Mouse (Mus musculus): ENCODE measurements at regions not wholly inside any gene's neighbourhood (a gene's known extent, or its start where the extent isn't known, plus 50 kb on each side); places are given as distances from the start of the nearest gene placed in this dataset.
A peak's percentile ranks its signal among the peaks of the same experiment; 100 is the strongest.

GRCm38 (mm10) chr3:50845311-50845710 is 378.9 kb upstream of the Noct start:
- no peak overlapping the region for H3K9ac ChIP-seq
- no peaks in the 10 kb centered on the region for H3K9me3 ChIP-seq
- H3K4me3 ChIP-seq = no peak overlapping the region
- no peak overlapping the region for H3K4me2 ChIP-seq
- no peaks in the 10 kb centered on the region for H3K27me3 ChIP-seq
- no peak overlapping the region for H3K27ac ChIP-seq (replicated peaks)
- H3K4me1 ChIP-seq (replicated peaks) = peaks cover 11% of the 10 kb centered on the region; the same call in 1 of the 2 replicates
- no peak for ATAC-seq (ENCODE audit: low read depth)
- no peaks in the 10 kb centered on the region for H3K36me3 ChIP-seq
- 26% methylated on average over 2 of the region's 2 CpGs for WGBS

GRCm38 (mm10) chr3:50848528-50848927 is 375.7 kb upstream of the Noct start:
- no peak overlapping the region for H3K4me2 ChIP-seq
- 67% methylated on average over 3 of the region's 3 CpGs for WGBS
- H3K27me3 ChIP-seq = no peaks in the 10 kb centered on the region
- peak overlapping the region; percentile 42; the same call in 1 of the 2 replicates for H3K27ac ChIP-seq (replicated peaks)
- H3K36me3 ChIP-seq = no peaks in the 10 kb centered on the region
- H3K9ac ChIP-seq = no peak overlapping the region
- H3K4me1 ChIP-seq (replicated peaks) = peaks cover 11% of the 10 kb centered on the region; the same call in 1 of the 2 replicates
- no peaks in the 10 kb centered on the region for H3K9me3 ChIP-seq
- H3K4me3 ChIP-seq = no peak overlapping the region
- no peak for ATAC-seq (ENCODE audit: low read depth)

GRCm38 (mm10) chr3:50851083-50851637 is 373.1 kb upstream of the Noct start:
- Histone ChIP-seq H3K27ac (replicated peaks) (no peak overlapping the region), H3K4me3 (no peak overlapping the region), H3K27me3 (no peaks in the 10 kb centered on the region), H3K4me1 (replicated peaks) (no peaks in the 10 kb centered on the region; the same call in 1 of the 2 replicates), H3K9me3 (no peaks in the 10 kb centered on the region), H3K36me3 (no peaks in the 10 kb centered on the region), H3K4me2 (no peak overlapping the region), H3K9ac (no peak overlapping the region)
- ATAC-seq (ENCODE audit: low read depth) = peak; percentile 52
- WGBS = 69% methylated on average over 5 of the region's 5 CpGs

- WGBS = 100% methylated on average over 1 of the region's 1 CpGs
- no peak overlapping the region for H3K4me2 ChIP-seq
- no peaks in the 10 kb centered on the region for H3K9me3 ChIP-seq
- H3K4me1 ChIP-seq (replicated peaks) = no peaks in the 10 kb centered on the region
- no peak for ATAC-seq (ENCODE audit: low read depth)
- no peak overlapping the region for H3K4me3 ChIP-seq
- no peaks in the 10 kb centered on the region for H3K27me3 ChIP-seq
- no peaks in the 10 kb centered on the region for H3K36me3 ChIP-seq
- H3K9ac ChIP-seq = no peak overlapping the region
- no peak overlapping the region for H3K27ac ChIP-seq (replicated peaks)
Measured at GRCm38 (mm10) chr3:50867105-50867504, 357.1 kb upstream of the Noct start.

GRCm38 (mm10) chr3:50869211-50869610 is 355.0 kb upstream of the Noct start:
- H3K9ac ChIP-seq = no peak overlapping the region
- H3K27ac ChIP-seq (replicated peaks) = no peak overlapping the region
- H3K9me3 ChIP-seq = no peaks in the 10 kb centered on the region
- 94% methylated on average over 3 of the region's 3 CpGs for WGBS
- no peaks in the 10 kb centered on the region for H3K36me3 ChIP-seq
- H3K27me3 ChIP-seq = no peaks in the 10 kb centered on the region
- H3K4me1 ChIP-seq (replicated peaks) = no peaks in the 10 kb centered on the region
- H3K4me3 ChIP-seq = no peak overlapping the region
- no peak overlapping the region for H3K4me2 ChIP-seq
- no peak for ATAC-seq (ENCODE audit: low read depth)

- Histone ChIP-seq H3K27ac (replicated peaks) (no peak overlapping the region), H3K9me3 (no peaks in the 10 kb centered on the region), H3K36me3 (no peaks in the 10 kb centered on the region), H3K4me1 (replicated peaks) (peaks cover 16% of the 10 kb centered on the region), H3K9ac (no peak overlapping the region), H3K4me3 (no peak overlapping the region), H3K4me2 (no peak overlapping the region), H3K27me3 (no peaks in the 10 kb centered on the region)
- no peak for ATAC-seq (ENCODE audit: low read depth)
- WGBS = 68% methylated on average over 4 of the region's 4 CpGs
Measured at GRCm38 (mm10) chr3:50879050-50879449, 345.2 kb upstream of the Noct start.

GRCm38 (mm10) chr3:50879595-50879994 is 344.7 kb upstream of the Noct start:
- Histone ChIP-seq H3K27me3 (no peaks in the 10 kb centered on the region), H3K9me3 (no peaks in the 10 kb centered on the region), H3K9ac (no peak overlapping the region), H3K4me1 (replicated peaks) (peaks cover 16% of the 10 kb centered on the region), H3K4me2 (no peak overlapping the region), H3K27ac (replicated peaks) (no peak overlapping the region), H3K4me3 (no peak overlapping the region), H3K36me3 (no peaks in the 10 kb centered on the region)
- ATAC-seq (ENCODE audit: low read depth) = no peak
- 93% methylated on average over 8 of the region's 8 CpGs for WGBS

- Histone ChIP-seq H3K36me3 (no peaks in the 10 kb centered on the region), H3K9me3 (no peaks in the 10 kb centered on the region), H3K4me3 (no peak overlapping the region), H3K4me2 (peak overlapping the region; percentile 27; the same call in 1 of the 2 replicates), H3K9ac (no peak overlapping the region), H3K27ac (replicated peaks) (peak overlapping the region; percentile 19), H3K4me1 (replicated peaks) (peaks cover 16% of the 10 kb centered on the region), H3K27me3 (no peaks in the 10 kb centered on the region)
- ATAC-seq (ENCODE audit: low read depth) = peak; percentile 55
- WGBS = 7% methylated on average over 9 of the region's 9 CpGs
Measured at GRCm38 (mm10) chr3:50881437-50882248, 342.6 kb upstream of the Noct start.

- Histone ChIP-seq H3K4me3 (no peak overlapping the region), H3K27me3 (no peaks in the 10 kb centered on the region), H3K27ac (replicated peaks) (peak overlapping the region; percentile 19), H3K9ac (no peak overlapping the region), H3K4me2 (peak overlapping the region; percentile 27; the same call in 1 of the 2 replicates), H3K4me1 (replicated peaks) (peaks cover 16% of the 10 kb centered on the region), H3K36me3 (no peaks in the 10 kb centered on the region), H3K9me3 (no peaks in the 10 kb centered on the region)
- 12% methylated on average over 8 of the region's 8 CpGs for WGBS
- peak; percentile 70; the same call in 1 of the 2 replicates for ATAC-seq (ENCODE audit: low read depth)
Measured at GRCm38 (mm10) chr3:50882249-50882733, 342.0 kb upstream of the Noct start.

- no peak for ATAC-seq (ENCODE audit: low read depth)
- H3K36me3 ChIP-seq = no peaks in the 10 kb centered on the region
- H3K27ac ChIP-seq (replicated peaks) = peak overlapping the region; percentile 56; the same call in 1 of the 2 replicates
- 91% methylated on average over 10 of the region's 10 CpGs for WGBS
- H3K27me3 ChIP-seq = no peaks in the 10 kb centered on the region
- H3K9me3 ChIP-seq = no peaks in the 10 kb centered on the region
- H3K4me1 ChIP-seq (replicated peaks) = peaks cover 13% of the 10 kb centered on the region
- no peak overlapping the region for H3K4me2 ChIP-seq
- no peak overlapping the region for H3K4me3 ChIP-seq
- H3K9ac ChIP-seq = no peak overlapping the region
Measured at GRCm38 (mm10) chr3:50886336-50886735, 337.9 kb upstream of the Noct start.

- Histone ChIP-seq H3K9me3 (no peaks in the 10 kb centered on the region), H3K9ac (no peak overlapping the region), H3K4me2 (no peak overlapping the region), H3K27me3 (no peaks in the 10 kb centered on the region), H3K27ac (replicated peaks) (no peak overlapping the region; the same call in 1 of the 2 replicates), H3K4me1 (replicated peaks) (peaks cover 6% of the 10 kb centered on the region), H3K4me3 (no peak overlapping the region), H3K36me3 (no peaks in the 10 kb centered on the region)
- ATAC-seq (ENCODE audit: low read depth) = no peak
- 52% methylated on average over 7 of the region's 7 CpGs for WGBS
Measured at GRCm38 (mm10) chr3:50887002-50887401, 337.2 kb upstream of the Noct start.

- H3K9ac ChIP-seq = no peak overlapping the region
- no peaks in the 10 kb centered on the region for H3K9me3 ChIP-seq
- H3K36me3 ChIP-seq = no peaks in the 10 kb centered on the region
- H3K27ac ChIP-seq (replicated peaks) = no peak overlapping the region
- no peaks in the 10 kb centered on the region for H3K27me3 ChIP-seq
- no peak overlapping the region for H3K4me2 ChIP-seq
- 96% methylated on average over 4 of the region's 4 CpGs for WGBS
- no peak overlapping the region for H3K4me3 ChIP-seq
- no peak for ATAC-seq (ENCODE audit: low read depth)
- H3K4me1 ChIP-seq (replicated peaks) = no peaks in the 10 kb centered on the region
Measured at GRCm38 (mm10) chr3:50888571-50889210, 335.6 kb upstream of the Noct start.
